Mouse (Mus musculus): ENCODE measurements around the gene Gja8.

DNA sequence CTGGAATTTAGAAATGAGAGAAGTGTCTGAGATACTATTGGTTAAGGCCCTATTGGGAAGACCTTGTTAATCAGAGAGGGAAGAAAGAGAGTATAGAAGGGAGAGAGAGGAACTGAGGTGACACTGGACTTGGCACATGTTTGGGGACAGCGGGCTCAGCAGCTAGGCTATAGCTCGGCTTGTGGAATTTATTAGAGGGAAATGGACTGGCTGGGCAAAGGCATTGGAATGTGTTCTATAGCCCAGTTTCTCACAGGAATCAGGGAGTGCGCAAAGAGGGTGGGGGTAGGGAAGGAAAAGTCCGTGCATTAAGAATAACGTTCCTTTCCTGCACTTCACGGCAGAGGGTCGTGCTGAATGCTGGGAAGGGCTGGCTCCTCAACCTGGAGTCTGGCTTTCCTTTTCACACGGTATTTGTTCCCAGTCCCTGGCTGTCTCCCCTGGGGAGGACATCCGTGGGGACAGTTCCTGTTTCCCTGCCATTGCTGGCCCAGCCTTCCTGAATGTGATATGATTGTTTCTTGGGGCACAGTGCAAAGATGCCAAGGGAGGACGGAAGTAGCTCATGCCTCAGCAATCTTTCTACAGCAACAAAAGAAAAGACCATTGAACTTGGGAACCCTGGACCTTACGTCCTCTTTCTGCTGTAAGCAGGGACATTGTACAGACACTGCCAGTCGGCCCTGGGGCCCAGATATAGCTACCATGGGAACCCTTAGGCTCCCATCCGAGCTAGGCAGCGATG, 27.8 kb upstream of the Gja8 start:
- no peak for TF ChIP-seq CTCF (IDR thresholded peaks at IDR 0.05; ENCODE audit: low read depth)
- TF ChIP-seq EP300 (IDR thresholded peaks at IDR 0.05; ENCODE audit: low read depth), result no peak
